Mouse (Mus musculus): ENCODE data around the gene Asb6. TPM values are rescaled to one million over a fixed set of nuclear protein-coding genes. Genes with fewer than 3 reads are reported as not detected.

The Asb6 gene
- 47.5 and 51.2 TPM in 2 replicates for polyA plus RNA-seq (2016; fragmentation: Nextera tagmentation; extraction: Ambion mirVana)

DNA sequence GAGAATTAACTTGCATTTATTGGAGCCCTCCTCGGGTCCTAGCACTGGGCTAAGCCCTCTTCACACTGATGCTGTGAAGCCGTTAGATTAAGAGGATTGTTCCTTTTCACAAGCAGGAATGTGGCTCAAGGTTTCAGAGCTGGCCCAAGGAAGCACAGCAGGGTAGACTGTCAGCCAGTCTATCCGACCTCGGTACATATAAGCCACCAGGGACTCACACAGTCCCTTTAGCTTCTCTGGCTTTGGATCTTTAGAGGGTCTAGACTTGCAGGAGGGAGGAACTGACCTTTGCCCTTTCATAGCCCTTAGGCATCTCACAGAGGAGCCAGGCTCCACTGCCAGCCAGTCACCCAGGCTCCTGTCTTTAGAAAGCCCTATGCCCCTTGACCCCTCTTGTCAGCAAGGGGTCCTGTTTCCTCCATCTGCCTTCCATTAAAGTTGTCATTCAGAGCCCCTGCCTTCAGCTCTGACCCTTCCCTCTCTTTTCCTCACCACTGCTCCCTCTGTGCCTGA is at the start of gene Asb6:
TSS of gene Asb6 (minus strand) at position 51 of the 513 bp plus-strand sequence.
- Histone ChIP-seq H3K4me1 (peaks cover 68% of the 10 kb centered on the region), H3K27me3 (ENCODE audit: poor library complexity, severe bottlenecking) (no peaks in the 10 kb centered on the region), H3K36me3 (replicated peaks) (peaks cover 17% of the 10 kb centered on the region), H3K4me3 (no peak within 1 kb of the TSS), H3K27ac (peak within 1 kb of the TSS; percentile 79), H3K9me3 (no peaks in the 10 kb centered on the region)
- peak; percentile 48 for DNase-seq (ENCODE audit: extremely low spot score, low spot score)
- 6% methylated on average over 4 of the region's 4 CpGs for WGBS

DNA sequence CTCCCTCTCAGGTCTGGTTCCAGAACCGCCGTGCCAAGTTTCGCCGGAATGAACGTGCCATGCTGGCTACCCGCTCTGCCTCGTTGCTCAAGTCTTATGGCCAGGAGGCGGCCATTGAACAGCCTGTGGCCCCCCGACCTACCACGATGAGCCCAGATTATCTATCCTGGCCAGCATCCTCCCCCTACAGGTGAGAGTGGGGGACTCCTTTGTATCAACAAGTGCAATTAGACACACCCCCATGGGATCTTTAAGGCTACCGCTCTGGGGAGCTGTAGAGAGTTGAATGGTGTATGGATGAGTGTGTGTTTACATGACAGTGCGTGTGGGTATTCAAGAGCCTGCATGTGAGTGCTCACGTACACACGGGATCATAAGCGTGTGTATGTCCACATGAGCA is 49.3 kb upstream of the Asb6 start:
- Histone ChIP-seq H3K36me3 (replicated peaks) (peaks cover 33% of the 10 kb centered on the region), H3K27ac (no peak overlapping the region), H3K4me3 (no peak overlapping the region), H3K4me1 (peaks cover 25% of the 10 kb centered on the region), H3K9me3 (no peaks in the 10 kb centered on the region), H3K27me3 (ENCODE audit: poor library complexity, severe bottlenecking) (no peaks in the 10 kb centered on the region)
- no peak for DNase-seq (ENCODE audit: extremely low spot score, low spot score)
- 94% methylated on average over 15 of the region's 15 CpGs for WGBS

DNA sequence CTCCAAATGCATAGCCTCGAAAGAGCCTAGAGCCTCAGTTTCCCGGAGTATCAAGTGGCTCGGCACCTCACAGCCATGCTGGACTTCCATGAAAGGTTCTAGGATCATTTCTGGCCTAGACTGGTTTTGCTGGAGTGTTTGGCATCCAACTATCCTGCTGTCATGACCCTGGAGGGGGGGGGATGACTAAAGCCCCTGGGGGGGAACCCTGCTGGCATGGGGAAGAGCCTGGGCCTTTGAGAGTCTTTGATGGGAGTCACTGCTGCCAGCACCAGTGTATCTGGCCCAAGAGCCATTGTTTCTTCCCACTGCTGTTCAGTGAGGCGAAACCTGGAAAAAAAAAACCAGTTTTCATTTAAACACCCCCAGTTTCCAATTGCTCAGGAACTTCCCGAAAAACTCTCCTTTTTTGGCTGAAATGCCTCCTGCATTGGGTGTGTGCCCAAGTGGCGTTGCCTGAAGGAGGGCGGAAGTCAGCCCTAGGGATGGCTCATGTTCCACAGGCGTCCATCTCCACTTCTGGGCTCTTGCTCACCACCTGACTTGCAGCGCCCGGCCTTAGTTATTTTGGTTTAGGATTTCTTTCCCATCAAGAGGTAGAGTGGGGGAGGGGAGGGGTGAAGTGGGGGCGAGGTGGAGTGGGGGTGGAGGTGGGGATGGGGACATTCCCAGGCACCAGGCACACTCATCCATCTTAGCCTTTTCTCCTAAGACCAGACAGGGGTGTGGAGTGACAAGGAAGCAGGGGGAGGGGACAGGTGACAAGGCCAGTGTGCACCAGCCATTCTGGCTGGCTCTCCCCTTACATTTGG is 45.7 kb upstream of the Asb6 start:
- H3K4me3 ChIP-seq: no peak overlapping the region
- no peaks in the 10 kb centered on the region for H3K9me3 ChIP-seq
- H3K36me3 ChIP-seq (replicated peaks): peaks cover 24% of the 10 kb centered on the region
- peak overlapping the region; percentile 57 for H3K27ac ChIP-seq
- DNase-seq (ENCODE audit: extremely low spot score, low spot score): no peak
- H3K4me1 ChIP-seq: peaks cover 53% of the 10 kb centered on the region
- WGBS: 48% methylated on average over 11 of the region's 11 CpGs
- H3K27me3 ChIP-seq (ENCODE audit: poor library complexity, severe bottlenecking): no peaks in the 10 kb centered on the region

GRCm38 (mm10) chr2:30875096-30875495 is 45.0 kb upstream of the Asb6 start:
- DNase-seq (ENCODE audit: extremely low spot score, low spot score): no peak
- H3K36me3 ChIP-seq (replicated peaks): peaks cover 17% of the 10 kb centered on the region; the same call in 1 of the 2 replicates
- H3K27me3 ChIP-seq (ENCODE audit: poor library complexity, severe bottlenecking): no peaks in the 10 kb centered on the region
- H3K27ac ChIP-seq: peak overlapping the region; percentile 57
- no peak overlapping the region for H3K4me3 ChIP-seq
- peaks cover 58% of the 10 kb centered on the region for H3K4me1 ChIP-seq
- H3K9me3 ChIP-seq: no peaks in the 10 kb centered on the region
- 77% methylated on average over 7 of the region's 7 CpGs for WGBS

GRCm38 (mm10) chr2:30874445-30874844 is 44.3 kb upstream of the Asb6 start:
- peak overlapping the region; percentile 57; the same call in 1 of the 2 replicates for H3K27ac ChIP-seq
- no peaks in the 10 kb centered on the region for H3K27me3 ChIP-seq (ENCODE audit: poor library complexity, severe bottlenecking)

DNA sequence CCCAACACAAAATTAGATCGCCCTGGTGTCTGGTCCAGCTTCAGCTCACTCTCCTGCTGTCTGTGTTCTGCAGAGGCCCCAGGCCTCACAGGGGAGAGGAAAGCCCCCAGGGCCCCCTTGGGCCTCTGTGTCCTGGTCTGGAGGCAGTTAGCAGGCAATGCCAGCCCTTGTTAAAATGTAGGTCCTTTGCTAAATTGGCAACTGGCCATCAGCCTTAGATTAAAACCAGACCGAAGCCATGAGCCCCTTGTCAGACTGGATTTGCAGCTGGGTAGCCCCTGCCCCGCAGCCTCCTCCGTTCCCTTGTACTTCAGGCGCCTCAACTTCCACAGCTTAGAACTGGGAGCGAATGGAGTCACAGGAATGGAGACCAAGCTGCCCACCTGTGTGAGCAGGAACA is 42.5 kb upstream of the Asb6 start:
- no peak for DNase-seq (ENCODE audit: extremely low spot score, low spot score)
- Histone ChIP-seq H3K9me3 (no peaks in the 10 kb centered on the region), H3K27ac (peak overlapping the region; percentile 69)

More at GRCm38 (mm10) chr2:30874445-30874844, 44.3 kb upstream of the Asb6 start:
- peaks cover 14% of the 10 kb centered on the region; the same call in 1 of the 2 replicates for H3K36me3 ChIP-seq (replicated peaks)
- WGBS: 45% methylated on average over 10 of the region's 10 CpGs
- H3K4me1 ChIP-seq: peaks cover 63% of the 10 kb centered on the region
- no peak for DNase-seq (ENCODE audit: extremely low spot score, low spot score)
- H3K9me3 ChIP-seq: no peaks in the 10 kb centered on the region
- H3K4me3 ChIP-seq: no peak overlapping the region

DNA sequence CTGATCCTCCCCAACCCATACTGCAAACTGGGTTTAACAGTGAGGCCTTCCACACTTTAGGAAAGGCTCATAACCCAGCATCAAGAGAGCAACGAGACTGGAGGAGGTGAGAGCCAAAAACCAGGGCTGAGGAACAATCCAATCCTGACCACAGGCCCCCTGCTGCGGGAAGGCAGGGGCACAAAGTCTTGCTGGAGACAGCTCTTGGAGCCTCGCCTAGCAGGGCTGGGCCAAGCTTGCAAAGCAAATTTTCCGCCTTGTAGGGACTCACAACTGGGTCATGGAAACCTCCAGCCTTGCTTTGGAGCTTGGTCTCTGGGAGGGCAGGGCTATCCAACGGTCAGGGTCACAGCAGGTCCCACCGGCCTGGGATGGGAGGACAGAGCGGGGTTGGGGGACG is 40.7 kb upstream of the Asb6 start:
- H3K27ac ChIP-seq: peak overlapping the region; percentile 48
- peaks cover 54% of the 10 kb centered on the region for H3K4me1 ChIP-seq
- DNase-seq (ENCODE audit: extremely low spot score, low spot score): no peak
- WGBS: 79% methylated on average over 8 of the region's 8 CpGs
- no peaks in the 10 kb centered on the region for H3K9me3 ChIP-seq
- H3K36me3 ChIP-seq (replicated peaks): no peaks in the 10 kb centered on the region
- H3K27me3 ChIP-seq (ENCODE audit: poor library complexity, severe bottlenecking): 0 out of 2 replicates have a peak, but pooled peaks cover 5% of the 10 kb centered on the region
- no peak overlapping the region for H3K4me3 ChIP-seq

More for the DNA sequence above, 42.5 kb upstream of the Asb6 start:
- Histone ChIP-seq H3K36me3 (replicated peaks) (no peaks in the 10 kb centered on the region), H3K4me3 (no peak overlapping the region), H3K4me1 (peaks cover 66% of the 10 kb centered on the region), H3K27me3 (ENCODE audit: poor library complexity, severe bottlenecking) (no peaks in the 10 kb centered on the region)
- 68% methylated on average over 6 of the region's 6 CpGs for WGBS

DNA sequence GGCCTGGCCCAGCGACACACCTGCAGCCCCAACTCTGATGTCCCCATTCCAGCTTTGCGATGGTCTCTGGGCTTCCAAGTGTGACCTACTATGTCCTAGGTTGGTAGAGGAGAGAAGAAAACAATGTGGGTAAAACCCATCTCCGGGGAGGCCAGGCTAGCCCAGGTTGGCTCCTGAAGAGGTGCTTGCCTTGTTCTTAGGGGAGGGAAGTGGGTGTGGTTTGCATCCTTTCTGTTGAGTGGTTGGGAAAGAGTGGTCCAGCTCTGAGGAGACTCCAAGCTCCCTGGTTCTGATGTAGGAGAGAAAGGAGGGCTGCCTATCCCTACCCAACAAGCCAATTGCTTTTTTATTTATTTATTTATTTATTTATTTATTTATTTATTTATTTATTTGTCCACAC is 35.3 kb upstream of the Asb6 start:
- H3K9me3 ChIP-seq: no peaks in the 10 kb centered on the region
- peaks cover 31% of the 10 kb centered on the region for H3K27me3 ChIP-seq (ENCODE audit: poor library complexity, severe bottlenecking)
- peak overlapping the region; percentile 46; the same call in 1 of the 2 replicates for H3K4me3 ChIP-seq
- peak overlapping the region; percentile 75 for H3K27ac ChIP-seq
- DNase-seq (ENCODE audit: extremely low spot score, low spot score): no peak
- 55% methylated on average over 3 of the region's 3 CpGs for WGBS
- H3K4me1 ChIP-seq: peaks cover 52% of the 10 kb centered on the region
- no peaks in the 10 kb centered on the region for H3K36me3 ChIP-seq (replicated peaks)

DNA sequence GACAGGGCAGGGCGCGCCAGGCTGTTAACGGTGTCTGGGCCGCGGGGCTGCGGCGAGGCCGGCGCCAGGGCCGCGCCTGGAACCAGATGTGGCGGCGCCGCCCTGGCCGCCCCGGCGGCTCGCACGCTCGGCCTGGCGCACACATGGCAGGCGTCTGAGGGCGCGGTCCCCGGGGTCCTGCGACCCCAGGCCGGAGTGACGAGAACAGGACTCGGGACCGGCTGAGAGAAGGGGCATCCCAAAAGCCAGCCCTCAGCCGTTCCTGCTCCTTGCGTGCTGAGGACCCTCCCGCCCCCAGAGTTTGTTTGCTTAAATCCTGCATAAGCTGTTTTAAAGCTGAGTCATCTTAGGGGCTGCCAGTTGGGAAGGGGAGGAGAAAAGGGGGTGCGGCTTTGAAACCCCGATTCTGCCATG is 34.8 kb upstream of the Asb6 start:
- WGBS: 2% methylated on average over 35 of the region's 35 CpGs
- no peaks in the 10 kb centered on the region for H3K9me3 ChIP-seq
- peak overlapping the region; percentile 46 for H3K4me3 ChIP-seq
- no peak for DNase-seq (ENCODE audit: extremely low spot score, low spot score)
- peaks cover 31% of the 10 kb centered on the region for H3K27me3 ChIP-seq (ENCODE audit: poor library complexity, severe bottlenecking)
- peaks cover 48% of the 10 kb centered on the region for H3K4me1 ChIP-seq
- H3K27ac ChIP-seq: peak overlapping the region; percentile 75
- H3K36me3 ChIP-seq (replicated peaks): no peaks in the 10 kb centered on the region

- no peaks in the 10 kb centered on the region for H3K9me3 ChIP-seq
- 84% methylated on average over 9 of the region's 9 CpGs for WGBS
- no peak for DNase-seq (ENCODE audit: extremely low spot score, low spot score)
- no peak overlapping the region for H3K4me3 ChIP-seq
- no peaks in the 10 kb centered on the region for H3K36me3 ChIP-seq (replicated peaks)
- H3K27ac ChIP-seq: no peak overlapping the region
- H3K4me1 ChIP-seq: peaks cover 49% of the 10 kb centered on the region
- peaks cover 31% of the 10 kb centered on the region for H3K27me3 ChIP-seq (ENCODE audit: poor library complexity, severe bottlenecking)
Observed at GRCm38 (mm10) chr2:30863574-30863973, 33.4 kb upstream of the Asb6 start.

DNA sequence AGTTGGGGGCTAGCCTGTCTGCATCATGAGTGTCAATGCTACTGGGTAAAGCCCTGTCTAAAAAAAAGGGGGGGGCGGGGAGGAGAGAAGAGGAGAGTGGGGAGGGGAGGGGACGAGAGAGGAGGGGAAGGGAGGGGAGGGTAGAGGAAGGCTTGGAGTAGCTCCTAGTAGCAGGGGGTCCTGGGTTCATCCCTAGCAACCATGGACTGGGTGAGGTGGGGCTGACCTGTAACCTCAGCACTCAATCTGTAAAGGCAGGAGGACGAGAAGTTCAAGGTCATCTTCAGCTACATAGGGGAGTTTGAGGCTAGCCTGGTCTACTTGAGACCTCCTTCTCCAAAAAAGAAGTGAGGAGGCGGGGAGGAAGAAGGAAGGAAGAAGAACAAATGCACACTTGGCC is 31.9 kb upstream of the Asb6 start:
- H3K4me1 ChIP-seq: peaks cover 63% of the 10 kb centered on the region
- H3K27ac ChIP-seq: no peak overlapping the region
- H3K9me3 ChIP-seq: no peaks in the 10 kb centered on the region
- DNase-seq (ENCODE audit: extremely low spot score, low spot score): no peak
- 66% methylated on average over 4 of the region's 4 CpGs for WGBS
- H3K4me3 ChIP-seq: no peak overlapping the region
- H3K36me3 ChIP-seq (replicated peaks): no peaks in the 10 kb centered on the region
- H3K27me3 ChIP-seq (ENCODE audit: poor library complexity, severe bottlenecking): peaks cover 31% of the 10 kb centered on the region

DNA sequence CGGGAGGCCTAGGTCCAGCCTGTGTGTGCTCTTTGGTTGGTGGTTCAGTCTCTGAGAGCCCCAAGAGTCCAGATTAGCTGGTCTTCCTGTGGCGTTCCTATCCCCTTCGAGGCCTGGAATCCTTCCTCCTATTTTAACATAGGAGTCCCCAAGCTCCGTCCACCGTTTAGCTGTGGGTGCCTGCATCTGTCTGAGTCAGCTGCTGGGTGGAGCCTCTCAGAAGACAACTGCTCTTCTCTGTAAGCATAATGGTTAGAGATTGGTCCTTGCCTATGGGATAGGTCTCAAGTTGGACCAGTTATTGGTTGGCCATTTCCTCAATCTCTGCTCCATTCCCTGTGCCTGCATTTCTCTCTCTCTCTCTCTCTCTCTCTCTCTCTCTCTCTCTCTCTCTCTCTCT is 29.6 kb upstream of the Asb6 start:
- Histone ChIP-seq H3K4me3 (no peak overlapping the region), H3K36me3 (replicated peaks) (no peaks in the 10 kb centered on the region), H3K9me3 (no peaks in the 10 kb centered on the region), H3K27me3 (ENCODE audit: poor library complexity, severe bottlenecking) (peaks cover 16% of the 10 kb centered on the region), H3K4me1 (peaks cover 63% of the 10 kb centered on the region), H3K27ac (no peak overlapping the region)
- no peak for DNase-seq (ENCODE audit: extremely low spot score, low spot score)
- 85% methylated on average over 5 of the region's 5 CpGs for WGBS

DNA sequence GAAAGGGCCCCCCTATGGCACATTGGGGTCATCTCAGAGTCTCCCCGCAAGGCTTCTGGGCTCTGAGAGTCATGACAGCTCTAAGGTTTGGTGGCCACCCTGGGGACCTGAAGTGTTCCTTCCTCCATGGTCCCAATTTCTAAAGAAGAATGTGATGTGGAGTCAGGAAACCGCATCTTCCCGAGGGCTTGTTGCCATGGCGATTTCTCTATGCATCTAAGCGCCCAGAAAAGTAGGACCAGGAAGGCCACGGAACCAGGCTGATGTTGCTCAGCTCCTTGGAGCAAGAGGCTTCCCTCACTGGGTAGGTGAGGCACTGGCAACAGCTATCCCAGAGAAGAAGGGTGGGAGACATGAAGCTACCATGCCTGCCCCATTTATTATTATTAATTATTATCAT is 26.9 kb upstream of the Asb6 start:
- DNase-seq (ENCODE audit: extremely low spot score, low spot score): no peak
- H3K27me3 ChIP-seq (ENCODE audit: poor library complexity, severe bottlenecking): no peaks in the 10 kb centered on the region
- peaks cover 70% of the 10 kb centered on the region for H3K4me1 ChIP-seq
- no peak overlapping the region for H3K4me3 ChIP-seq
- 76% methylated on average over 6 of the region's 6 CpGs for WGBS
- H3K9me3 ChIP-seq: no peaks in the 10 kb centered on the region
- no peak overlapping the region for H3K27ac ChIP-seq
- H3K36me3 ChIP-seq (replicated peaks): no peaks in the 10 kb centered on the region
